Mouse (Mus musculus) midbrain, embryonic 16.5 days (tissue): Measurements from ENCODE around the gene Mroh2a. TPM values are rescaled to one million over a fixed set of nuclear protein-coding genes. Genes with fewer than 3 reads are reported as not detected.
"Not testable (repeated sequence)": the region's sequence is repeated elsewhere in the genome, so short reads cannot be mapped to it uniquely, and the experiment has no call there.

Source experiments
- ATAC-seq: fragments of 200-750 bp; cut with Nextera tagmentation; 2 replicates; pipeline ENCODE4 v1.8.0; 2017; ENCODE audit warnings: moderate TSS enrichment
- H3K27ac ChIP-seq: fragments of 300-500 bp; sonication (generic); 2 replicates; pipeline ENCODE4 v1.5.1; 2014; ENCODE audit warnings: mild to moderate bottlenecking, low read length, mixed read lengths
- H3K27me3 ChIP-seq: fragments of 300-500 bp; sonication (generic); 2 replicates; pipeline ENCODE4 v1.6.1; 2014; ENCODE audit warnings: low read depth, low read length, mixed read lengths; ENCODE audit not compliant: control insufficient read depth, insufficient read depth
- H3K36me3 ChIP-seq: fragments of 300-500 bp; sonication (generic); 2 replicates; pipeline ENCODE4 v1.6.1; 2014; ENCODE audit warnings: mild to moderate bottlenecking, low read length, moderate library complexity, mixed read lengths; ENCODE audit not compliant: control insufficient read depth, insufficient read depth
- H3K4me1 ChIP-seq: fragments of 300-500 bp; sonication (generic); 2 replicates; pipeline ENCODE4 v1.6.1; 2014; ENCODE audit warnings: mild to moderate bottlenecking, low read length, mixed read lengths; ENCODE audit not compliant: control insufficient read depth, insufficient read depth
- H3K4me2 ChIP-seq: fragments of 300-500 bp; sonication (generic); 2 replicates; pipeline ENCODE4 v1.6.1; 2014; ENCODE audit warnings: mild to moderate bottlenecking, low read length, mixed read lengths
- H3K4me3 ChIP-seq: fragments of 300-500 bp; sonication (generic); 2 replicates; pipeline ENCODE4 v1.5.1; 2014; ENCODE audit warnings: low read depth, mild to moderate bottlenecking, low read length, moderate library complexity, mixed read lengths
- H3K9ac ChIP-seq: fragments of 300-500 bp; sonication (generic); 2 replicates; pipeline ENCODE4 v1.6.1; 2014; ENCODE audit warnings: low read depth, low read length, mixed read lengths
- H3K9me3 ChIP-seq: fragments of 300-500 bp; sonication (generic); replicated peaks from 2 replicates; pipeline ENCODE4 v1.6.1; 2014; ENCODE audit warnings: mild to moderate bottlenecking, low read length, mixed read lengths; ENCODE audit not compliant: control insufficient read depth, poor library complexity, severe bottlenecking
- WGBS: fragments of 180-500 bp; shearing (Covaris S2); extraction: QIAGEN DNeasy Blood & Tissue Kit; methylation state at CpG from one replicate; pipeline ENCODE4 v1.1.7; 2014; 5-methylcytosine and 5-hydroxymethylcytosine counted together
- polyA plus RNA-seq: library from polyadenylated mRNA; unstranded; fragments of >200 nt; fragmentation: Nextera tagmentation; extraction: Ambion mirVana; gene quantifications from 2 replicates; pipeline ENCODE4 v1.2.1, GENCODE M21; 2015

Mroh2a gene
- polyA plus RNA-seq, 1 experiment from 2014 or later: 0.92 TPM

GRCm38 (mm10) chr1:88224029-88224776 is 2.6 kb upstream of the Mroh2a start:
- WGBS: 71% methylated on average over 2 of the region's 2 CpGs
- no peak overlapping the region for H3K4me3 ChIP-seq
- no peak for ATAC-seq
- H3K27ac ChIP-seq: no peak overlapping the region
- no peaks in the 10 kb centered on the region for H3K4me1 ChIP-seq
- no peaks in the 10 kb centered on the region for H3K36me3 ChIP-seq
- no peak overlapping the region for H3K9ac ChIP-seq
- H3K4me2 ChIP-seq: no peak overlapping the region
- peaks cover 43% of the 10 kb centered on the region for H3K9me3 ChIP-seq
- H3K27me3 ChIP-seq: no peaks in the 10 kb centered on the region

DNA sequence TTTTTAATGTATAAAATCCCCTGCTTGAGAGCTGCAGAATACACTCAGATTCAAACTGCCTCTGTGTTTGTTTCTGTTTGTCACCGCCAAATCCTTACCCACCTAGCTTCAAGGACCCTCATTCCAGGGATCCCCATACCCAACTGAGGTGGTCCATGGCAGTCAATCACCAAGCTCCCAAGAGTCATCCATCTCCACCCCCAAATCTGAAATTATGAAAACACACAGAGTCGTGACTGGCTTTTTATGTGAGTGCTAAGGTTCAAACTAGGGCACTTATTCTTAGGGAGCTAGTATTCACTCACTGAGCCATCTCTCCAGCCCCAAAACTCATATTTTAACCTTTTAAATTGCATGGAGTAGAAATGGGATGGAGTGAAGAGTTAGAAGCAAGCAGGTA is 1.5 kb upstream of the Mroh2a start:
- H3K27ac ChIP-seq, H3K27me3 ChIP-seq, H3K4me3 ChIP-seq, ATAC-seq, H3K4me2 ChIP-seq, H3K4me1 ChIP-seq, H3K9ac ChIP-seq, H3K36me3 ChIP-seq: not testable (repeated sequence)
- peaks cover 54% of the 10 kb centered on the region for H3K9me3 ChIP-seq
- 37% methylated on average over 2 of the region's 2 CpGs for WGBS

DNA sequence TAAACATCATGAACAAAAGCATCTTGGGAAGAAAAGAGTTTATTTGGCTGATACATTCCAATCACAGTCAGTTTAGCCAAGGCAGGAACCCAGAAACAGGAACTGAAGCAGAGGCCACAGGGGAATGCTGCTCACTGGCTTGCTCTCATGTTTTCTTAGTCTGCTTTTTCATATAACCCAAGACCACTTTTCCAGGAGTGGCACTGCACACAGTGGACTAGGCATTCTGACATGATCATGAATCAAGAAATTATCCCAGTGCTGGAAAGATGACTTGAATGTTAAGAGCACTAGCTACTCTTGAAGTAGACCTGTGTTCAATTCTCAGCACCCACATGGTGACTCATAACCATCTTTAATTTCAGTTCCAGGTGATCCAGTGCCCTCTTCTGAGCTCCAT is 1.0 kb upstream of the Mroh2a start:
- Histone ChIP-seq H3K27me3 (no peaks in the 10 kb centered on the region), H3K9ac (no peak overlapping the region), H3K4me3 (no peak overlapping the region), H3K9me3 (peaks cover 58% of the 10 kb centered on the region), H3K27ac (no peak overlapping the region), H3K4me1 (no peaks in the 10 kb centered on the region), H3K4me2 (no peak overlapping the region), H3K36me3 (no peaks in the 10 kb centered on the region)
- ATAC-seq: no peak

GRCm38 (mm10) chr1:88227482-88227881 is 696 bp downstream of the Mroh2a start:
- Histone ChIP-seq H3K36me3 (no peaks in the 10 kb centered on the region), H3K4me3 (no peak overlapping the region), H3K27ac (no peak overlapping the region), H3K9me3 (peaks cover 72% of the 10 kb centered on the region), H3K4me2 (no peak overlapping the region), H3K4me1 (no peaks in the 10 kb centered on the region), H3K9ac (no peak overlapping the region), H3K27me3 (no peaks in the 10 kb centered on the region)
- no peak for ATAC-seq
- 63% methylated on average over 2 of the region's 2 CpGs for WGBS

GRCm38 (mm10) chr1:88228121-88228520 is 1.3 kb downstream of the Mroh2a start:
- H3K4me2 ChIP-seq: no peak overlapping the region
- WGBS: 70% methylated on average over 7 of the region's 7 CpGs
- H3K9ac ChIP-seq: no peak overlapping the region
- H3K4me3 ChIP-seq: no peak overlapping the region
- H3K9me3 ChIP-seq: peaks cover 79% of the 10 kb centered on the region
- no peaks in the 10 kb centered on the region for H3K27me3 ChIP-seq
- H3K27ac ChIP-seq: no peak overlapping the region
- no peaks in the 10 kb centered on the region for H3K4me1 ChIP-seq
- no peaks in the 10 kb centered on the region for H3K36me3 ChIP-seq
- ATAC-seq: no peak

GRCm38 (mm10) chr1:88229566-88229965 is 2.8 kb downstream of the Mroh2a start:
- H3K27me3 ChIP-seq: no peaks in the 10 kb centered on the region

GRCm38 (mm10) chr1:88229986-88230385 is 3.2 kb downstream of the Mroh2a start:
- H3K36me3 ChIP-seq: no peaks in the 10 kb centered on the region
- H3K27me3 ChIP-seq: no peaks in the 10 kb centered on the region
- H3K9ac ChIP-seq: no peak overlapping the region
- no peaks in the 10 kb centered on the region for H3K4me1 ChIP-seq
- peaks cover 97% of the 10 kb centered on the region for H3K9me3 ChIP-seq
- no peak overlapping the region for H3K4me2 ChIP-seq
- ATAC-seq: no peak
- WGBS: 87% methylated on average over 5 of the region's 5 CpGs
- H3K4me3 ChIP-seq: no peak overlapping the region
- no peak overlapping the region for H3K27ac ChIP-seq

More at GRCm38 (mm10) chr1:88229566-88229965, 2.8 kb downstream of the Mroh2a start:
- Histone ChIP-seq H3K4me2 (no peak overlapping the region), H3K36me3 (no peaks in the 10 kb centered on the region), H3K9me3 (peaks cover 93% of the 10 kb centered on the region), H3K27ac (no peak overlapping the region), H3K4me1 (no peaks in the 10 kb centered on the region), H3K9ac (no peak overlapping the region), H3K4me3 (no peak overlapping the region)
- no peak for ATAC-seq
- WGBS: 81% methylated on average over 3 of the region's 3 CpGs

- Histone ChIP-seq H3K4me2 (no peak overlapping the region), H3K36me3 (no peaks in the 10 kb centered on the region), H3K4me1 (no peaks in the 10 kb centered on the region), H3K9me3 (peaks cover 100% of the 10 kb centered on the region), H3K4me3 (no peak overlapping the region), H3K27ac (no peak overlapping the region), H3K9ac (no peak overlapping the region), H3K27me3 (no peaks in the 10 kb centered on the region)
- no peak for ATAC-seq
- 75% methylated on average over 7 of the region's 7 CpGs for WGBS
Measured at GRCm38 (mm10) chr1:88230421-88230820, 3.6 kb downstream of the Mroh2a start.

GRCm38 (mm10) chr1:88230981-88231802 is 4.4 kb downstream of the Mroh2a start:
- Histone ChIP-seq H3K9me3 (peaks cover 99% of the 10 kb centered on the region), H3K4me1 (no peaks in the 10 kb centered on the region), H3K4me3 (no peak overlapping the region), H3K36me3 (no peaks in the 10 kb centered on the region), H3K4me2 (no peak overlapping the region), H3K27me3 (no peaks in the 10 kb centered on the region), H3K27ac (no peak overlapping the region), H3K9ac (no peak overlapping the region)
- WGBS: 76% methylated on average over 6 of the region's 6 CpGs
- no peak for ATAC-seq
